Mouse (Mus musculus) heart, embryonic 12.5 days (tissue): ENCODE measurements around the gene Hykk. TPM values are rescaled to one million over a fixed set of nuclear protein-coding genes. Genes with fewer than 3 reads are reported as not detected.

Source experiments
- ATAC-seq: fragments of 200-750 bp; cut with Nextera tagmentation; 2 replicates; pipeline ENCODE4 v1.8.0; 2017; ENCODE audit warnings: moderate TSS enrichment, moderate library complexity; ENCODE audit not compliant: insufficient number of reproducible peaks, low FRiP score
- H3K27ac ChIP-seq: fragments of 300-500 bp; sonication (generic); 2 replicates; pipeline ENCODE4 v1.5.1; 2016; ENCODE audit warnings: mild to moderate bottlenecking, moderate library complexity; ENCODE audit not compliant: poor library complexity, severe bottlenecking
- H3K27me3 ChIP-seq: fragments of 300-500 bp; sonication (generic); replicated peaks from 2 replicates; pipeline ENCODE4 v1.6.1; 2016; ENCODE audit warnings: mild to moderate bottlenecking, moderate library complexity
- H3K36me3 ChIP-seq: fragments of 300-500 bp; sonication (generic); 2 replicates; pipeline ENCODE4 v1.6.1; 2016; ENCODE audit warnings: mild to moderate bottlenecking, moderate library complexity
- H3K4me1 ChIP-seq: fragments of 300-500 bp; sonication (generic); replicated peaks from 2 replicates; pipeline ENCODE4 v1.6.1; 2016; ENCODE audit warnings: mild to moderate bottlenecking
- H3K4me2 ChIP-seq: fragments of 300-500 bp; sonication (generic); 2 replicates; pipeline ENCODE4 v1.6.1; 2016; ENCODE audit warnings: mild to moderate bottlenecking, moderate library complexity
- H3K4me3 ChIP-seq: fragments of 300-500 bp; sonication (generic); 2 replicates; pipeline ENCODE4 v1.5.1; 2016; ENCODE audit warnings: mild to moderate bottlenecking
- H3K9ac ChIP-seq: fragments of 300-500 bp; sonication (generic); 2 replicates; pipeline ENCODE4 v1.6.1; 2016; ENCODE audit warnings: mild to moderate bottlenecking, moderate library complexity
- H3K9me3 ChIP-seq: fragments of 300-500 bp; sonication (generic); replicated peaks from 2 replicates; pipeline ENCODE4 v1.6.1; 2016; ENCODE audit warnings: mild to moderate bottlenecking, moderate library complexity
- WGBS: fragments of 180-500 bp; shearing (Covaris S2); methylation state at CpG from one replicate; pipeline ENCODE4 v1.1.7; 2016; 5-methylcytosine and 5-hydroxymethylcytosine counted together
- polyA plus RNA-seq: library from polyadenylated mRNA; unstranded; fragments of >200 nt; fragmentation: Nextera tagmentation; extraction: Ambion mirVana; gene quantifications from 2 replicates; pipeline ENCODE4 v1.2.1, GENCODE M21; 2016

Gene Hykk
- polyA plus RNA-seq, result 2.7 and 3.7 TPM in 2 replicates

- no peaks in the 10 kb centered on the region for H3K27me3 ChIP-seq
- peak; percentile 99 for ATAC-seq
- peak within 1 kb of the TSS; percentile 86 for H3K9ac ChIP-seq
- peak within 1 kb of the TSS; percentile 15; the same call in 1 of the 2 replicates for H3K27ac ChIP-seq
- WGBS, result under 1% methylated on average over 34 of the region's 34 CpGs
- H3K9me3 ChIP-seq, result peaks cover 4% of the 10 kb centered on the region; the same call in 1 of the 2 replicates
- peak within 1 kb of the TSS; percentile 82 for H3K4me3 ChIP-seq
- H3K4me1 ChIP-seq, result 0 out of 2 replicates have a peak, but pooled peaks cover 4% of the 10 kb centered on the region
- H3K4me2 ChIP-seq, result peak within 1 kb of the TSS; percentile 93
- H3K36me3 ChIP-seq, result peaks cover 2% of the 10 kb centered on the region; the same call in 1 of the 2 replicates
These were observed at the start of gene Hykk for GRCm38 (mm10) chr9:54917010-54917677. Hykk (plus strand) TSS chr9:54917283.

DNA sequence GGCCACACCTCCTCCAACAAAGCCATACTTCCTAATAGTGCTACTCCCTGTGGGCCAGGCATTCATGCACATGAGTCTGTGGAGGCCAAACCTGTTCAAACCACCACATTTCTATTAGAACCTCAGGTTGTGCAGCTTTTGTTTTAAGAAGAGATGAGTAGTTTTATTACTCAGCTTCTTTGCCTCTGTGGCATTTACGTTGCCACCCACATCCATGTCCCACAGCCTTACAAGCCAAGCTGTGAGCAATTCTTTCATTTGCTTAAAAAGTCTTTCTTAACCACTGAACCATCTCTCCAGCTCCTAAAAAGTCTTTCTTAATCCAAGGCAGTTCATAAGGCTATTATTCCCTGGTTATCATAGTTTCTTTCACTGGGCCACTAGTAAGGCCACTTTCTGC is 38.3 kb upstream of the Hykk start:
- Histone ChIP-seq H3K4me3 (no peak overlapping the region), H3K9me3 (no peaks in the 10 kb centered on the region), H3K27me3 (no peaks in the 10 kb centered on the region), H3K27ac (no peak overlapping the region), H3K36me3 (peaks cover 38% of the 10 kb centered on the region), H3K4me2 (no peak overlapping the region), H3K4me1 (0 out of 2 replicates have a peak, but pooled peaks cover 3% of the 10 kb centered on the region), H3K9ac (no peak overlapping the region)
- ATAC-seq, result no peak
- WGBS, result 92% methylated on average over 1 of the region's 1 CpGs

DNA sequence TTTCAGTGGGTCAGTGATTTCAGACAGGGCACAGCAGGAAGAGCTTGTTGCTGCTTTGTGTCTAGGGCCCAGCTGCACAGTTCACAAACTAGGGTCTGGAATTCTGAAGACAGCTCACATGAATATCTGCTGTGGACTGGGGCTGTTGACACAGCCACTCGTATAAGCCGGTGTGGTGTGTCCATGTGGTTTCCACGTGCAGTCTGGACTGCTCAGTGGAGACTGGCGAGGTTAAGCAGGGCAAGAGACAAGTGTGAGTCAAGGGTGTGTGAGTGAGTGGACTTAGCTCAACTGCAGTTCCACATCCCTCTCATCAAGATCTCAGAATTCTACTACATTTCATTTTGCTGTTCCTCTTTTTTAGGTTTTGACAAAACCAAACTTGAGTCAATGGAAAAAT is 25.0 kb upstream of the Hykk start:
- Histone ChIP-seq H3K4me2 (no peak overlapping the region), H3K9me3 (no peaks in the 10 kb centered on the region), H3K36me3 (peaks cover 53% of the 10 kb centered on the region), H3K27ac (no peak overlapping the region), H3K9ac (no peak overlapping the region), H3K27me3 (no peaks in the 10 kb centered on the region), H3K4me1 (no peaks in the 10 kb centered on the region), H3K4me3 (no peak overlapping the region)
- 65% methylated on average over 4 of the region's 4 CpGs for WGBS
- no peak for ATAC-seq

- Histone ChIP-seq H3K27ac (no peak overlapping the region), H3K9ac (no peak overlapping the region), H3K36me3 (peaks cover 57% of the 10 kb centered on the region), H3K27me3 (no peaks in the 10 kb centered on the region), H3K4me3 (no peak overlapping the region), H3K4me1 (no peaks in the 10 kb centered on the region), H3K4me2 (no peak overlapping the region), H3K9me3 (no peaks in the 10 kb centered on the region)
- no peak for ATAC-seq
- 87% methylated on average over 3 of the region's 3 CpGs for WGBS
These were observed 20.0 kb upstream of the Hykk start for GRCm38 (mm10) chr9:54897097-54897496.

- H3K36me3 ChIP-seq, result peaks cover 37% of the 10 kb centered on the region
- no peaks in the 10 kb centered on the region for H3K4me1 ChIP-seq
- H3K9ac ChIP-seq, result no peak overlapping the region
- WGBS, result 81% methylated on average over 5 of the region's 5 CpGs
- H3K27me3 ChIP-seq, result no peaks in the 10 kb centered on the region
- H3K4me2 ChIP-seq, result no peak overlapping the region
- H3K4me3 ChIP-seq, result no peak overlapping the region
- H3K9me3 ChIP-seq, result no peaks in the 10 kb centered on the region
- H3K27ac ChIP-seq, result no peak overlapping the region
- ATAC-seq, result no peak
These were observed 7.6 kb upstream of the Hykk start for GRCm38 (mm10) chr9:54909446-54909845.

DNA sequence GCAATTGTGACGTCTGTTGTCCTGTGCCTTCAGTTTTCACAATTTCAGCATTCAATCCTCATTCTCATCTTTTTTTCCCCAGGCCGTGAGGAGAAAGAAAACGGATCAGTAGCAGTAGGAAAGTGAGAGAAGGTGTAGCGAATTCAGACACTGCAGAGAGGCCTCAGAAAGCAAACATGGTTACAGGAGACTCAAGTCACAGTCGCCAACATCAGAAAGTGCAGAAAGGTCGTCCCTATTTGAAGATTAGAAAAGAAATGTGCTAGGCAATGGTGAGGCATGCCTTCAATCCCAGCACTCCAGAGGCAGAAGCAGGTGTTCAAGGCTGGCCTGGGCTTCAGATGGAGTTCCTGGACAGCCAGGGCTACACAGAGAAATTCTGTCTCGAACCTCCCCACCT is 1.5 kb upstream of the Hykk start:
- WGBS, result 70% methylated on average over 7 of the region's 7 CpGs
- Histone ChIP-seq H3K27ac (no peak overlapping the region), H3K9me3 (peaks cover 4% of the 10 kb centered on the region; the same call in 1 of the 2 replicates), H3K9ac (no peak overlapping the region), H3K4me3 (no peak overlapping the region), H3K27me3 (no peaks in the 10 kb centered on the region), H3K4me1 (0 out of 2 replicates have a peak, but pooled peaks cover 4% of the 10 kb centered on the region), H3K4me2 (no peak overlapping the region), H3K36me3 (peaks cover 3% of the 10 kb centered on the region)
- ATAC-seq, result no peak

- 67% methylated on average over 8 of the region's 8 CpGs for WGBS
These were observed 682 bp upstream of the Hykk start for GRCm38 (mm10) chr9:54916401-54916800.

DNA sequence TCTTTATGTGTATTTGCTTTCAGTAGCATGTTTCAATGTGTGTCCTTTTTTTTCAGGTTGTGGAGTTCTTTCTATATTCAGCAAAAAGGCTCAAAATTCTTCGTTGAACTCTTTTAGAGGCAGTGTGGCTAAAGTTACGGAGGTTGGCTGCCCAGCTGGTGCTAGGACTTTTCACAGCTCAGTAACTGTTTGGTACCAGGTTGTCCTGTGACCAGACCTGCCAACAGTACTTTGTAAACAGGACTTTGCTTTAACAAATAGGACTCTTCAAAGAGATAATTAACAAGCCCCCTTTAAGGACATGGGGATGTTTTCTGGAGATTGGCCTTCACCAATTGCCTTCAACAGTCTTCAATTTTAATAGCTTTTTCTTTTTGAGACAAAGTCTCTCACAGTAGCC is 1.1 kb downstream of the Hykk start:
- Histone ChIP-seq H3K4me2 (no peak overlapping the region), H3K4me1 (0 out of 2 replicates have a peak, but pooled peaks cover 4% of the 10 kb centered on the region), H3K27ac (no peak overlapping the region), H3K9me3 (peaks cover 4% of the 10 kb centered on the region; the same call in 1 of the 2 replicates), H3K4me3 (no peak overlapping the region), H3K36me3 (peaks cover 9% of the 10 kb centered on the region), H3K9ac (no peak overlapping the region), H3K27me3 (no peaks in the 10 kb centered on the region)
- no peak for ATAC-seq
- 57% methylated on average over 2 of the region's 2 CpGs for WGBS

More at GRCm38 (mm10) chr9:54916401-54916800, 682 bp upstream of the Hykk start:
- Histone ChIP-seq H3K4me1 (0 out of 2 replicates have a peak, but pooled peaks cover 4% of the 10 kb centered on the region), H3K36me3 (peaks cover 3% of the 10 kb centered on the region), H3K4me2 (peak overlapping the region; percentile 93), H3K27me3 (no peaks in the 10 kb centered on the region), H3K9me3 (peaks cover 4% of the 10 kb centered on the region; the same call in 1 of the 2 replicates), H3K9ac (no peak overlapping the region), H3K4me3 (no peak overlapping the region), H3K27ac (no peak overlapping the region)
- peak; percentile 10; the same call in 1 of the 2 replicates for ATAC-seq

DNA sequence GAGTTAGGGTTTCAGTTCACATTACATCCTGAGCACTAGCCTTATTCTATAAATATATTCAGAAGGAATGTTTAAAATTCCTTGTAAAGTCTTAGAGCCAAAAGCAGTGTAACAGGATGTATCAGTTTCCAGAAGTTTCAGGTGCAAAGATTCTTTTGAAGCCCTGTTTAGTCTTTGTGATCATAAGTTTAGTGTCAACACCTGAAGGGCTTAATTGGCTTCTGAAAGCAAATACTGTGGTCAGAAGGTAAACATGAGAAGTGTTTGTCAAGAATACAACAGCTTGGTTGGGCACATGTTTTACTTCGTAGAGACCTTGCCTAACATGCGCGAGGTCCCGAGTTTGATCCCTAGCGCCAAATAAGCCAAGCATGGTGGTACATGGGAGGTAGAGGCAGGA is 1.7 kb downstream of the Hykk start:
- no peaks in the 10 kb centered on the region for H3K27me3 ChIP-seq
- no peak overlapping the region for H3K4me2 ChIP-seq
- H3K9ac ChIP-seq, result no peak overlapping the region
- H3K9me3 ChIP-seq, result peaks cover 4% of the 10 kb centered on the region; the same call in 1 of the 2 replicates
- 92% methylated on average over 5 of the region's 5 CpGs for WGBS
- H3K27ac ChIP-seq, result no peak overlapping the region
- no peak for ATAC-seq
- peaks cover 9% of the 10 kb centered on the region for H3K36me3 ChIP-seq
- no peak overlapping the region for H3K4me3 ChIP-seq
- 0 out of 2 replicates have a peak, but pooled peaks cover 4% of the 10 kb centered on the region for H3K4me1 ChIP-seq

DNA sequence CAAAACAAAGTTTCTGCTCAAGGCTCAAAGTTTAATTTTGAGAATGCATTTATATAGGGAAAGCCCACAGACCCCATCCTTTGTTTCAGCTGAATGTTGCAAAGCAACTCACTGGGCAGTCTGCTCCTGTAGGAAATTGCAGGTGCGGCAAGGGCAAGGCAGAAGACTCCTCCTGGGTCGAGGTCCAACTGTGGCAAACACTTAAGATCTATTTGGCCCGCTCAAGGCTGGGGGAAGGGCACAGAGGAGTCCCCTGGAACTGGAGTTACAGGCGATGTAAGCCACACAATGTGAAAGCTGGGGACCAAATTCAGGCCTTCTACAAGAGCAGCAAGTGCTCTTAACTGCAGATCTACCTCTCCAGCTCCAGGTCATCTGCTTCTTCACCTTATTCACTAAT is 2.9 kb downstream of the Hykk start:
- WGBS, result 58% methylated on average over 4 of the region's 4 CpGs
- Histone ChIP-seq H3K27me3 (no peaks in the 10 kb centered on the region), H3K9ac (no peak overlapping the region), H3K9me3 (peaks cover 4% of the 10 kb centered on the region; the same call in 1 of the 2 replicates), H3K36me3 (peaks cover 9% of the 10 kb centered on the region), H3K27ac (no peak overlapping the region), H3K4me1 (0 out of 2 replicates have a peak, but pooled peaks cover 4% of the 10 kb centered on the region), H3K4me2 (no peak overlapping the region), H3K4me3 (no peak overlapping the region)
- ATAC-seq, result no peak

- H3K36me3 ChIP-seq, result no peaks in the 10 kb centered on the region
- no peak overlapping the region for H3K9ac ChIP-seq
- 75% methylated on average over 1 of the region's 1 CpGs for WGBS
- ATAC-seq, result no peak
- H3K4me2 ChIP-seq, result no peak overlapping the region
- no peak overlapping the region for H3K4me3 ChIP-seq
- no peaks in the 10 kb centered on the region for H3K27me3 ChIP-seq
- no peak overlapping the region for H3K27ac ChIP-seq
- no peaks in the 10 kb centered on the region for H3K4me1 ChIP-seq
- no peaks in the 10 kb centered on the region for H3K9me3 ChIP-seq
These were observed 13.7 kb downstream of the Hykk start for GRCm38 (mm10) chr9:54930741-54931140.
